Mouse (Mus musculus) embryonic facial prominence, embryonic 11.5 days (tissue): ENCODE data around the gene Ezh1. TPM values are rescaled to one million over a fixed set of nuclear protein-coding genes. Genes with fewer than 3 reads are reported as not detected.

Source experiments
- ATAC-seq: fragments of 200-750 bp; cut with Nextera tagmentation; replicated peaks from 2 replicates; pipeline ENCODE4 v1.8.0; 2017; ENCODE audit warnings: low read depth; ENCODE audit not compliant: insufficient number of reproducible peaks, low FRiP score, low TSS enrichment
- DNase-seq: peaks from one replicate; pipeline ENCODE4 v3.0.0-alpha.2; 2015; ENCODE audit warnings: low spot score
- H3K27ac ChIP-seq: fragments of 300-500 bp; sonication (generic); replicated peaks from 2 replicates; pipeline ENCODE4 v1.5.1; 2014; ENCODE audit warnings: mild to moderate bottlenecking, low read depth, low read length, control low read depth
- H3K27me3 ChIP-seq: fragments of 300-500 bp; sonication (generic); 2 replicates; pipeline ENCODE4 v1.6.1; 2014; ENCODE audit warnings: mild to moderate bottlenecking, low read length, moderate library complexity, mixed read lengths; ENCODE audit not compliant: control insufficient read depth, insufficient read depth
- H3K36me3 ChIP-seq: fragments of 300-500 bp; sonication (generic); replicated peaks from 2 replicates; pipeline ENCODE4 v1.6.1; 2014; ENCODE audit warnings: low read depth, mild to moderate bottlenecking, low read length, moderate library complexity, mixed read lengths; ENCODE audit not compliant: control insufficient read depth, insufficient read depth
- H3K4me1 ChIP-seq: fragments of 300-500 bp; sonication (generic); 2 replicates; pipeline ENCODE4 v1.6.1; 2014; ENCODE audit warnings: low read length, mixed read lengths; ENCODE audit not compliant: control insufficient read depth, insufficient read depth
- H3K4me2 ChIP-seq: fragments of 300-500 bp; sonication (generic); 2 replicates; pipeline ENCODE4 v1.6.1; 2014; ENCODE audit warnings: low read depth, mild to moderate bottlenecking, control low read depth, low read length, moderate library complexity
- H3K4me3 ChIP-seq: fragments of 300-500 bp; sonication (generic); 2 replicates; pipeline ENCODE4 v1.5.1; 2014; ENCODE audit warnings: low read depth, low read length, control low read depth
- H3K9ac ChIP-seq: fragments of 300-500 bp; sonication (generic); replicated peaks from 2 replicates; pipeline ENCODE4 v1.6.1; 2014; ENCODE audit warnings: mild to moderate bottlenecking, control low read depth, low read length
- H3K9me3 ChIP-seq: fragments of 300-500 bp; sonication (generic); replicated peaks from 2 replicates; pipeline ENCODE4 v1.6.1; 2016; ENCODE audit warnings: mild to moderate bottlenecking, low read length, inconsistent platforms, mixed read lengths; ENCODE audit not compliant: control insufficient read depth
- WGBS: fragments of 180-500 bp; shearing (Covaris S2); extraction: QIAGEN DNeasy Blood & Tissue Kit; methylation state at CpG from one replicate; pipeline ENCODE4 v1.1.7; 2014; 5-methylcytosine and 5-hydroxymethylcytosine counted together
- polyA plus RNA-seq: library from polyadenylated mRNA; unstranded; fragments of >200 nt; fragmentation: Nextera tagmentation; extraction: Ambion mirVana; gene quantifications from 2 replicates; pipeline ENCODE4 v1.2.1, GENCODE M21; 2014

Gene Ezh1
- polyA plus RNA-seq, 1 experiment from 2014 or later = 11.6 TPM

GRCm38 (mm10) chr11:101170811-101171610, 55.3 kb downstream of the Ezh1 start, which contains the start of gene Plekhh3:
TSS of gene Plekhh3 (minus strand) at chr11:101171351.
- Histone ChIP-seq H3K36me3 (no peaks in the 10 kb centered on the region), H3K9me3 (no peaks in the 10 kb centered on the region), H3K4me2 (peak within 1 kb of the TSS; percentile 88), H3K4me1 (peaks cover 18% of the 10 kb centered on the region), H3K4me3 (peak within 1 kb of the TSS; percentile 70), H3K9ac (peak within 1 kb of the TSS; percentile 58), H3K27me3 (peaks cover 65% of the 10 kb centered on the region), H3K27ac (0 out of 2 replicates have a peak within 1 kb of the TSS, but pooled peaks have one; percentile 35)
- under 1% methylated on average over 49 of the region's 50 CpGs for WGBS
- peak; percentile 98 for DNase-seq
- ATAC-seq = peak; percentile 90

- no peak for ATAC-seq
- Histone ChIP-seq H3K36me3 (no peaks in the 10 kb centered on the region), H3K4me1 (peaks cover 18% of the 10 kb centered on the region), H3K9me3 (no peaks in the 10 kb centered on the region), H3K27ac (no peak within 1 kb of the TSS), H3K27me3 (peaks cover 66% of the 10 kb centered on the region), H3K4me2 (peak within 1 kb of the TSS; percentile 88), H3K4me3 (peak within 1 kb of the TSS; percentile 70), H3K9ac (peak within 1 kb of the TSS; percentile 58)
- DNase-seq = no peak
- WGBS = under 1% methylated on average over 35 of the region's 35 CpGs
Measured at GRCm38 (mm10) chr11:101170354-101170810, 55.9 kb downstream of the Ezh1 start, which contains the start of gene Cntnap1. TSS of gene Cntnap1 (plus strand) at chr11:101170523.

- no peak for DNase-seq
- Histone ChIP-seq H3K36me3 (no peaks in the 10 kb centered on the region), H3K9ac (0 out of 2 replicates have a peak overlapping the region, but pooled peaks have one; percentile 18), H3K4me1 (peaks cover 19% of the 10 kb centered on the region), H3K4me3 (peak overlapping the region; percentile 70), H3K27me3 (peaks cover 66% of the 10 kb centered on the region), H3K9me3 (no peaks in the 10 kb centered on the region), H3K4me2 (peak overlapping the region; percentile 88), H3K27ac (no peak overlapping the region)
- ATAC-seq = no peak
- 13% methylated on average over 17 of the region's 17 CpGs for WGBS
Measured at GRCm38 (mm10) chr11:101169301-101170107, 56.8 kb downstream of the Ezh1 start.

- Histone ChIP-seq H3K27ac (no peak overlapping the region), H3K4me2 (no peak overlapping the region; the same call in 1 of the 2 replicates), H3K27me3 (peaks cover 70% of the 10 kb centered on the region), H3K9ac (no peak overlapping the region), H3K4me1 (peaks cover 23% of the 10 kb centered on the region), H3K9me3 (no peaks in the 10 kb centered on the region), H3K36me3 (no peaks in the 10 kb centered on the region), H3K4me3 (no peak overlapping the region)
- WGBS = 61% methylated on average over 18 of the region's 18 CpGs
- ATAC-seq (no peak), DNase-seq (no peak)
Measured at GRCm38 (mm10) chr11:101168301-101168980, 57.8 kb downstream of the Ezh1 start.

- no peak overlapping the region for H3K9ac ChIP-seq
- ATAC-seq = no peak
- no peak overlapping the region for H3K4me2 ChIP-seq
- H3K36me3 ChIP-seq = no peaks in the 10 kb centered on the region
- H3K27me3 ChIP-seq = peaks cover 73% of the 10 kb centered on the region
- WGBS = 47% methylated on average over 8 of the region's 8 CpGs
- H3K4me1 ChIP-seq = peaks cover 23% of the 10 kb centered on the region
- DNase-seq = no peak
- no peak overlapping the region for H3K4me3 ChIP-seq
- no peak overlapping the region for H3K27ac ChIP-seq
- no peaks in the 10 kb centered on the region for H3K9me3 ChIP-seq
Measured at GRCm38 (mm10) chr11:101167963-101168300, 58.3 kb downstream of the Ezh1 start.

- H3K9me3 ChIP-seq = no peaks in the 10 kb centered on the region
- 44% methylated on average over 19 of the region's 19 CpGs for WGBS
- no peaks in the 10 kb centered on the region for H3K36me3 ChIP-seq
- no peak overlapping the region for H3K9ac ChIP-seq
- no peak overlapping the region for H3K27ac ChIP-seq
- H3K4me3 ChIP-seq = no peak overlapping the region
- H3K4me2 ChIP-seq = no peak overlapping the region
- ATAC-seq (no peak), DNase-seq (no peak)
- H3K4me1 ChIP-seq = peaks cover 22% of the 10 kb centered on the region
- peaks cover 78% of the 10 kb centered on the region for H3K27me3 ChIP-seq
Measured at GRCm38 (mm10) chr11:101167211-101167962, 58.9 kb downstream of the Ezh1 start.

- Histone ChIP-seq H3K4me1 (peaks cover 19% of the 10 kb centered on the region), H3K27me3 (peaks cover 81% of the 10 kb centered on the region), H3K36me3 (no peaks in the 10 kb centered on the region), H3K9ac (no peak overlapping the region), H3K27ac (no peak overlapping the region), H3K4me2 (no peak overlapping the region), H3K9me3 (no peaks in the 10 kb centered on the region), H3K4me3 (no peak overlapping the region)
- ATAC-seq (no peak), DNase-seq (no peak)
- WGBS = 42% methylated on average over 14 of the region's 14 CpGs
Measured at GRCm38 (mm10) chr11:101166357-101166756, 59.9 kb downstream of the Ezh1 start.
